Mouse (Mus musculus) ovary, postnatal 36 days (tissue): ENCODE measurements around the gene Spata2.

ENCODE experiments used
- DNase-seq: peaks from one replicate; pipeline ENCODE4 v3.0.0; 2022; ENCODE audit warnings: low spot score, mixed read lengths

The Spata2 gene

DNA sequence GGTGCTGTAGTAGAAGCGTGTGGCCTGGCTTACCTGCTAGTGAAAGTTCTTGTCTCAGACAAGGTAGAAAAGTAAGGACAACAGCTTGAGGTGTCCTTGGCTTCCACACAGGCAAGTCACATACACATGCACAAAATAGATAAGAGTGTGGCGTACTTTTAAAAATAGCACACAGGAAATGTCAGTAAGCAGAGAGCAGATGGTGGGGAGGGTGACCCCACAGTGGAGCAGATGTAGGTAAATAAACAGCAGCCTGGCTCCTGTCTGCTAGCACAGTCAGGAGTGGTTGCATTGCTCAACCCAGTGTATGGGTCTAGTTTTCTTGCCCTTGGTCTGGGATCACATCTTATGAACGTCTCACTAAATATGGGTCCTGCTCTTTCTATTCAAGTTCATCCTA, 17.8 kb upstream of the Spata2 start:
- no peak for DNase-seq

DNA sequence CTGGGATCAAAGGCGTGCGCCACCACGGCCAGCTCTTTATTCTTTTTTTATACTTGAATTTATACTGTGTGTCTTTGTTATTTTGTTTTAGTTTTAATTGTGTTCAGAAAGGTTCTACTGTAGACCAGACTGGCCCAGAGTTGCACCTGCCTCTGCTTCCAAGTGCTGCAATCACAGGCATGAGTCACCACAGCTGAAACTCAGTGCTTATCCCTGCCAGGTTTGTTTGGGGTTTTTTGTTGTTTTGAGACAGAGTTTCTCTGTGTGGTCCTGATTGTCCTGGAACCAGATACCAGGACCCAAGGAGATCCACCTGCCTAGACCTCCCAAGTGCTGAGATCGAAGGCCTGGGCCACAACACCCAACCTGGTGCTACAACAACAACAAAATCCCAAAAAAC, 15.9 kb upstream of the Spata2 start:
- no peak for DNase-seq

DNA sequence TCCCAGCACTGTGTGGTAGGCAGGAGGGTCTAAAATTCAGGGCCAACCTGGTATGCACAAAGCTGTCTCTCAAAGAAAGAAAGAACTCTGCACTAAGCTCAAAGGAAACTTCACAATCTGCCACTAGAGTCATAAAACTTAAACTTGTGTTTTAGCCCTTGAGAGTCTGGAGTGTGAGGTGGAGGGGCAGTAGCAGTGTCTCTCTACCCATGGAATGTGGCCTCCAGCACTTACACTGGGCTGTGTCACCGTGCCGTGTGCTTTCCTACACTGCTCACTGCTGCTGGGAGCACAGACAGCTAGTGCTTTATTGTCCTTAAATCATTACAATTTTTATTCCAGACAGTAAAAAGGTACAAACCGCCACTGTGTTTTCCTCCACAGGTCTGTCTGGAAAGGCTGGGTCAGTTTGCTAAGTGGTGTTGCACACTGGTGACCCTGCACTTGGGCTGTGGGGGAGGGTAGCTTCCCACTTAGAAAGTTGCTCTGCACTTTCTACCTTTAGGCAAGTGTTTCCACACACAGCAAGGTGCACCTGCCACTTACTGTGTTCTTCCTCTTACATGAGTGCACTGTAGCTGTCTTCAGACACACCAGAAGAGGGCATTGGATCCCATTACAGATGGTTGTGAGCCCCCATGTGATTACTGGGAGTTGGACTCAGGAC, 15.2 kb upstream of the Spata2 start:
- no peak for DNase-seq

DNA sequence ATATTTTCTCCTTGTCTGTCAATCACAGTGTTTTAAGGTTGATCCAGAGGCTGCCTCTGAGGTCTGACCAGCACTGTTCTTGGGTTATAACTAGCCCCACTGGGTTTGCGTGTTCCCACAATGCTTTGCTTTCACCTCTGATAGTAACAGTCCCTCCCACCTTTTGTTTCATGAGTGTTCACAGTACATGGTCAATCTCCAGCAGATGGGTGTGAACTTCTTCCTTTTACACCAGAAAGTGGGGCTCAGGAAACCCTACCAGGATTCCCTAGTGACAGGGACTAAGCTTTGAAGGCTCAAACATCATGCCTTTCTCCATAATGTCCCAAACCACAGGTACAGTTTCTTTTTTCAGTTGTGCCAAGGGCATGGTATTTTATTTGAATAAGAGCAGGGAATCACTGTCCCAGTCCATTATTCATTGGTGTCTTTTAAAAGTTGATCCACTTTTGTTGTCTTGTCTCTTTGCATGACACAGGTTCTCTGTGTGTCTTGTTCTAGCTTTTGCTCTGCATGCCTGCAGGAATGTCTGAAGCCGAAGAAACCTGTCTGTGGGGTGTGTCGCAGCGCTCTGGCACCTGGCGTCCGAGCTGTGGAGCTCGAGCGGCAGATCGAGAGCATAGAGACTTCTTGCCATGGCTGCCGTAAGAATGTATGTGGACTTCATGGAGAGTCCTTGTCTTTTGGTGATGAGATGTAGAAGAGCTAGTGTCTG, 14.0 kb upstream of the Spata2 start:
- DNase-seq: no peak

DNA sequence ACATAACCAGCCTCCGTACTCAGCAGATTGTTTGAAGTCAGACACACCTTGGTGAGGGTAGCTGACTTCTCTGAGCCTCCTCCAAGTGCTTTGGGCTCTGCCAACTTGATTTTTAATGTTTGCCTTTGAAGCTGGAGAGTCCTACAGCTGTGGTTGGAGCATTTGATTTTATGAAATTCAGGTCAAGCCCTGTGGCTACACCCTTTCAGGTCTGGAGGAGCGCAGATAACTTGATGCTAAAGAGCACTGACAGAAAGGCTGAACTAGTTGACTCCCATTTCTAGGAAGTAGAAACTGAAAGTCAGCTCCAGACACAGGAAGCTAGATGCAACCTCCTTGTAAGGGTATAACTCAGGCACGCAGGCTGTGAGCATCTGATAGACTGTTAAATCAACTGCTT, 12.4 kb upstream of the Spata2 start:
- no peak for DNase-seq

DNA sequence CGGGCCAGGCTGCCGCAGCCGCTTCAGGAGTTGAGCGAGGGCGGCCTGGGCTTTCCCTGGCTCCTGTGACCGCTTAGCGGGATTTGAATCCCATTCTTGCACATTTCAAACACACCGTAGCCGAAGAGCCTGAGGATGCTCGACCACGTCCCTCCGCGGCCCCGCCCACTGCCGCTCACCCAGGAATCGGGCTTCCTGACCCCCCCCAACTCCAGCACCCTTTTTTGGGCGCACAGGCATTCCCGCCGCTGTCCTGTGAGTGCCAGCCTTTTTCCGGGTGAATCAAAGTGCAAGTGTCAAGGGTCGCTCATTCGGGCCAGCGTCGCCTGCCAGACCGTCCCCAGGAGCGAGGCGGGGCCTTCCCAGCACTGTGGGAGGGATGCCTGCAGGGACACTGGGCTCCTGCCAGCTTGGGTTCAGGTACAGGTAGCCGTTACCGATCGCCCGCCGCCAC, 11.2 kb upstream of the Spata2 start:
- DNase-seq: peak; percentile 57

DNA sequence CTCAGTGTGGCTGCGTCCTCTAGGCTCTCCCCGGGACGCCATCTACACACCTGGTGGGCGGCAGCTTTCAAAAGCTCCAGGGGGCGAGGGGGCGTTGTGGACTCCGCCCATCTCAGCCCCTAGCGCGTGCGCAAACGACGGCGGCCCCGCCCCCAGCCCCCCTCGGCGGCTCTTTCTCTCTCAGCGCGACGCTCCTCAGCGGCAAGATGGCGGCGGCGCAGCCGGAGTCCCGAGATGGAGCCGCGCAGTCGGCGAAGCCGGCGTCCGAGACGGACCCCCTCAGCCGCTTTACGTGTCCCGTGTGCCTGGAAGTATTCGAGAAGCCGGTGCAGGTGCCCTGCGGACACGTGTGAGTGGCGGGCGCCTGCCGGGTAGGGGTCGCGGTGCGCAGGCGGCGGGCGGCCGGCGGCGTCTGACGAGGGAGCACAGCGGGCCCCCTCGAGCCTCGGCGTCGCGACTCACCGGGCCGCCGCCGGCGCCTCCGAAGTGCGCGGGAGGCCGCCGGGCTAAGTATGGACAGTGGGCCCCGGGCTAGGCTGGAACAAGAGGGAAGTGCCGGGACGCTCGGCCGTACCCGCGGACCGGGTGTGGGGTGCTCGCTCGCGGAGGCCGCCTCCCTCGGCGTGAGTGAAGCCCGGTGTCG, 10.7 kb upstream of the Spata2 start:
- DNase-seq: peak; percentile 87

DNA sequence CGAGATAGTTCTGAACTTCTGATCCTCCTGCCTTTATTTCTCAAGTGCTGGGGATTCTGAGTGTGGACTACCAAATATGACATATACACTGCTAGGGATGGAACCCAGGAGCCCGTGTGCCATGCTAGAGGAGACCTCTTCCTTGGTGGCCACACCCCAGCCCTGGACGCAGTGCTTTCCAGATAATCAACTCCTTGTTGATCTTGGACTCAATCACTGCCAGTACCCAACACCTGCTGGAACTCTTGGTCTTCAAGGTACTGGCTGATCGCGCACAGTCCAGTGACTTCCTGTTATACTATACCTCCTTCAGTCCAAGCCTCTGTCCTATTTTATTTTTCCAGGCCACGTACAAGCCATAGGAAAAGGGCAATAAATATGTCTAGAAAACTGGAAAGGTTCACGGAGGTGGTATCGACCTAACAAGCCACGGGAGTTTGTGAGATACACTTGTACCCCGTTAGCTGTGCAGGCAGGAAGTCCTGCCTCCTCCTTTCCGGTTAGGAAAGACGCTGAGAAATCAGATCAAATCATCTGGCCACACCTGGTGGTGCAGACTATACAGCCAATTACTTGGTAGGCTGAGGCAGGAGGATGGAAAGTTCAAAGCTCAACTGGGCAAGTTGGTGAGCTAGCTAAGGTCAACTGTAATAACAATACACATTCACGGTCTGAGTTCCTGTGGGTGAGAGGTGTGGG, 10.0 kb upstream of the Spata2 start:
- no peak for DNase-seq

DNA sequence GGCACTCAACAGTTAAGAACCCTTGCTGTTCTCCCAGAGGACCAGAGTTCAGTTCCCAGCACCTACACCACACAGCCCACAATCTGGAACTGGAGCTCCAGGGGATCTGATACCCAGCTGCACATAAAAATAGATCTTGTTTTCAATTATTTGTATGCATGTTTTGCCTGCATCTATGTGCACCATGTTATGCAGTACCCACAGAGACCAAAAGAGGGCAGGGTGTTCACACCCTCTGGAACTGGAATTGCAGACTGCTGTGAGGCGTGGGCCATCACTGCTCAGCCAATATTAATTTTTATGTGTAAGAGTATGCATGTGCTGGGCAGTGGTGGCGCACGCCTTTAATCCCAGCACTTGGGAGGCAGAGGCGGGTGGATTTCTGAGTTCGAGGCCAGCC, 4.6 kb upstream of the Spata2 start:
- no peak for DNase-seq

DNA sequence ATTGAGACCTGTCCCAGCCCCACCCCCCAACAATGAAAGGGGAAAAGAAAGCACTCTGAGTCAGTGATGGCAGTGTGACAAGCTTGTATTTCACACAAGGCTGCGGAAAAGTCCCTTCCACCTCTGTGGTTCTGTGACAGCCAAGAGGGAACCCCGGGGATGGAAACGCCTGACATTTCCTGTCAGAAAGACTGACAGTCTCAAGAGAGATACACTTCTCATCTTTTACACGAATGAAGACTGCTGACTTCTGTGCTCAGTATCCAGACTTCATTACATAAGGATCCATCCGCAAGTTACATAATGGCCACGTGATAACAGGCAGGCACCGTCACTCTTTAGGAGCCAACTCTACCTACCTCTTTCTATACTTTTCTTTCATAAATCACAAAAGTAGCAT, 3.8 kb upstream of the Spata2 start:
- no peak for DNase-seq

DNA sequence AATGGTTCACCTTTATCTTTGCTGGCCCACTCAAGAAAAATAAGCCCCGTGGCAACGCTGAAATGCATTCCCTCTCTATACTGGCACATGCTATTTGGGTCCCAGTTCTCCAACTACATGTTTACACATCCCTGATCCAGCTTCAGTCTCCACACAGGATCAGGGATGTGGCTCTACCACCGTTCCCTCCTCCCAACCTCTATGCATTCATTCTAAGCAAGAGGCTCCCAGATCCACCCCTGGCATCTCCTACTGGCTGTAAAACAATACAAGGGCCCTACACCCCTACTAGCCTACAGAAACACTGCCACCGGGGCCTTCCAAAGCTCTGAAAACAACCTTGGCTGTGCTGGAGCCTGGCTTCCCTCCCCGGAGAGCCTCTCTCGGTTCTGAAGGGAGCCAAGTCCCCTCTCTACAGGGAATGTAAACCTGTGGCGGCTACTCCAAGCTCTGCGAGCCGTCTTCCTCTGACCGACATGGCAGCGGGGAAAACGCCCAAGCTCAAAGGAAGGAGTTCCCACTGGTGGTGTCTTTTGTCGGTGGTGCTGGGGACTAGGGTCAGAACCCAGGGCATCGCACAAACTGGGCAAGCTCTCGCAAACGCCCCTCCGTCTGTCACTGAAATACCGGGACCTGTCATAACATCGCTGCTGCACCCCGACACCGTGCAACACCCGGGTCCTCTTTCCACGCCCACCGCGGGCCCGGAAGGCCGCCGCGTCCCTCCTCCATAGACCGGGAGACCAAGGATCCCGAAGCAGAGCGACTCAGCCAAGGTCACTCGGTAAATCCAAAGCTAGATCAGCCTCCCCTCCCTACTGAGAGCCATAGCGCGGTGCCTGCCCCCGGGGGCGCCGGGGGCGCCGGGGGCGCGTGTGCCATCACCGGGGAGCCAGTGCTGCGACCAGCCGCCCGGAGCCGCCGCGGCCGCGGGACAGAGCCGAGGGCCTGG, 654 bp downstream of the Spata2 start, which contains the start of gene Rnf114:
Gene Rnf114 (plus strand): TSS at position 889 of the 952 bp plus-strand sequence.
- DNase-seq: peak; percentile 51

DNA sequence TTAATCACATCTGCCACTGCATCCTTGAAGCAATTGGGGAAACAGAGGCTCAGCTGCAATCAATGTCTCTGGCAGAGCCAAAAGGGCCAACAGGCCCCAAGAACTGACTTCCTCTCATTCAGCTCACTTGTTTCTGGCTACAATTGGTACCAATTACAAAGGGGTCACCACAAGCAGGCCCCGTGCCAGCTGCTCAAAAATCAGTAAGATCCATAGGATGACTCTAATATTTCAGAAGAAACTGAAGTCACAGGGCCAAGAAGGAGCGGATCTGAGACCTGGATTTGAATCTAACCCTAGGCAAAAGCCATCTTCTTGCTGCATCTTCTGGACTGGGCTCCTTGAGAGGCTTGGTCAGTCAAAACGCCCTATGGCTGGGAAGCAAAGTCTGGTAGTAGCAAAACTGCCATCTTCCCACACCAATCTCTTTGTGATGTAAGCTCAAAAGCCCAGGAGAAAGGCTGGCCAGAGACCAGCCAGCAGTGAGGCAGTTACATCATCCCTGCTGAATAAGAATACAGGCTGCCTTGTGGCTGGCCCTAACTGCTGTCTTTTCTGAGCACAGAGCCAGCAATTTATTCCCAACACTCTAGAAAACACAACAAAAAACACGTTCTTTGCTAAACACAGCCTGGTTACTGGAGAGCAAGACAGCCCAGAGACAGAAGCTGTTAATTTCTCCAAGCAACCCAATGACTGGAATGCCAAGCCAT, 1.7 kb downstream of the Spata2 start:
- no peak for DNase-seq

DNA sequence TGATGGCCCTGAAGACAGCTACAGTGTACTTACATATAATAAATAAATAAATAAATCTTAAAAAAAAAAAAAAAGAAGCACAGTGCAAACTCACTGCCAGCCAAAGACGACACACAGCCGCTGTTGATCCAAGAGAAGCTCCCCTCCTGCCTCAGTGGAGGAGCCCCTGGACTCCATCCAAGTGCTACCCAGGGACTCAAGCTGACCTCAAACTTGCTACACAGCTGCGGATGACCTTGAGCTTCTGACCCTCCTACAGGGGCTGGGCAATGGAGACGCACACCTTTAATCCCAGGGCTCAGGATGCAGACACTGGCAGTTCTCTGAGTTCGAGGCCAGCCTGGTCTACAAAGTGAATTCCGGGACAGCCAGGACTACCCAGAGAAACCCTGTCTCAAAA, 4.7 kb downstream of the Spata2 start:
- no peak for DNase-seq

DNA sequence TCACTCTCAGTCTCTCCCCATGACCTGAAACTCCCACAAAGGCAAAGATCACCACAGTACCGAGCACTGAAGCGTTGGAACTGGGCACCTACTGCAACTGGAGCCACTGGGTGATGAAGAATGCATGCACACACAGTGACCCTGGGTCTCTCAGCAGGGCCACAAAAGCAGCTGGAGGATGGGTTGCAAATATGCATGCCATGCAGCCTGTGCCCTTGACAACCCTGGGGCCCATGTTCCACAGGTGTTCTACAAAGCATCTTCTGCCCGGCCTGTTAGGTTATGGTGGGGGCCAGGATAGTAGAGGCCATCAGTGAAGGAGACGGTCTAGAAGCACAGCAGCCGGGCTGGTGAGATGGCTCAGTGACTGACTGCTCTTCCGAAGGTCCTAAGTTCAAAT, 5.1 kb downstream of the Spata2 start:
- no peak for DNase-seq

DNA sequence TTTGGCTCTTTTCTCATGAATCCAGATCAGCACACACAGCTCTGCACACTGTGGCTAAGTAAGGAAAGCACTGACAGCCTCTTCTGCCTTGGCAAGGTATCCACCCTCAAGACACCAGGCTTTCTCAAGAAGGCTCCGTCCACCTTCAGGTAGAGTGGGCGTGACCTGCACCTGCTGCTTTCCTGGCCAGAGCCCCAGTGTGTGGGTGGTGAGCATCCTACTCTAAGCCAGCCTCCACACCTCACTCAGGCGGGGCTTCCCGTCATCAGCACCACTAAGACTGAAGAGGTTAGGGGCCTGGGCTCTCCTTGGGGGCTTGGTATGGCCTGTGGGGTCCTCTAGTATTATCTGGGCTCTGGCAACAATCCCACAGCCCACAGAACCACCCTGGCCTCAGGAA, 6.1 kb downstream of the Spata2 start:
- no peak for DNase-seq

DNA sequence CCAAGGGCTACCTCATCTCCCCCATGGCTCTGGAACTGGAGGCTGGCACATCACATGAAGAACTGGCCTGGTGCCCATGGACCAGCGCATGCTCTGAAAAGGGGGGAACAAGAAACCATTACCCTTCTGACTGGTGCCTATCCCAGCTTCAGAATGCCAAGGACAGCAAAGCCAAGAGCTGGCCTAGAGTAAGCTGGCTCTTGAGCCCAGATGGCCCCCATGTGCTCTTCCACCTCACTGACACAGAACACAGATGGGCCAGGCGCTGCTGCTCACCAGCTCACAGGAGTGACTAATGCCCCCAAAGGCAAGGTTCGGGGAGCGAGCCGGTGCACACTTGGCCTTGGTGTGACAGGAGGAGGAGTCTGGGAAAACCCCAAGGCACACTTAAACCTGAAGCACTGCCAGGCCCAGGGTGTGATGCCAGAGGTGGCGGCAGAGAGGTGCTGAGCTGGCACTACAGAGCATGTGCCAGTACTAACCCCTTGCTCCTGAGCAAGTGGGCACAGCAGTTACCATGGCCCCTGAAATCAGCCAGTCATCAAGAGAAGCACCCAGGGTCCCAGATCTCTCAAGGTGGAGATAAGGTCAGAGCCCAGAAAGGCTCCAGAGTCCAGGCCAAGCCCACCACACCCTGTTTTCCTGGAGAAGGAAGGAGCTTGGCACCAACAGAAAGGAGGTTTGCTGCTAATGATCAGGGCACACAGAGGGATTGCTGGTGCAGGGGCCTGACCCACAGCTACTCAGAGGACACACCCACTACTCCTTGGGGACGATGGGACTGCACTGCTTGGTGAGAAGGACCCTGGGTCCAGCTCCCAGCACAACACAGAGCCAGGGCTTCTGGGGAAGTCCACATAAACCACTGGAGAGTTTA, 6.9 kb downstream of the Spata2 start:
- DNase-seq: peak; percentile 43

DNA sequence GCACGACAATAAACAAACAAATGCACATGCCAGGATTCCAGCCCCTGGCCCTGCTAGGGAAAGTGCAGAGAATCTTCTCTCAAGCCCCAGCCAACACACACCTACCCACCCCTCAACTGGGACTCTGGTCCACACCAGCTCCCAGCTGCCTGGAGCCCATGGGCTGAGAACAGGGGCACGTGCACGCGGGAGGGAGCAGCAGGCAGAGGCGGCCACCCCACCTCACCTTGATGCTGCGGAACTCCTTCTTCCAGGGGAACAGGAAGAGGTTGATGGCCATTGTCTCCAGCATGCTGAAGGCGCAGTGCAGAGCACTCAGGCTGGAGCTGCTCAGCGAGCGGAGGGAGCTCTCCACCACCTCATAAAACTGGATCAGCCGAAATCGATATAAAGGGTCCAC, 7.8 kb downstream of the Spata2 start:
- no peak for DNase-seq

DNA sequence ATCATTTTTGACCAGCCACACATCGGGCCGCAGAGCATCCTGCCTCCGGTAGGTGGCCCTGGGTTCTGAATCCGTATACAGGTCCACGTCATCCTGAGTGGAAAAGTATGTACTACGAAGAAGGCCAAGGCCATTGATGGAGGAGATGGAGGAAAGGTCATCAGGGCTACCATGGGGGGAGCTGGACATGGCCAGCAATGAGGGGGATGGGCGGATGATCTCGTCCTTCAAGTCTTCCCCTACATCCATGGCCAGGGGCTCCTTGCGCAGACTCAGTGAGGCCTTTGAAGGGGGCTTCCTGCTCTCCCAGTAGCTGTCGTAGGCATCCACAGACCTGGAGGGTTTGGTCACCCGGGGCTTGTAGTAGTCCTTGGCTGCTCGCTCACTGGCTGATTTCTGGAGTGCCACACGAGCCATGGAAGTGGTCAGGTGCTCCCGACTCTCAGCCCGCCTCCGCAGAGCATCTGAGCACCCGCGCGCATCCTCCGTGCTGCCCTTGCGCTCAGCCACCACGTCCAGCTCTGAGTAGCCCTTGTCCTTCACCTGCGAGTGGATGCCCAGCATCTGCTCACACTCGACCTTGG, 8.8 kb downstream of the Spata2 start:
- DNase-seq: no peak

DNA sequence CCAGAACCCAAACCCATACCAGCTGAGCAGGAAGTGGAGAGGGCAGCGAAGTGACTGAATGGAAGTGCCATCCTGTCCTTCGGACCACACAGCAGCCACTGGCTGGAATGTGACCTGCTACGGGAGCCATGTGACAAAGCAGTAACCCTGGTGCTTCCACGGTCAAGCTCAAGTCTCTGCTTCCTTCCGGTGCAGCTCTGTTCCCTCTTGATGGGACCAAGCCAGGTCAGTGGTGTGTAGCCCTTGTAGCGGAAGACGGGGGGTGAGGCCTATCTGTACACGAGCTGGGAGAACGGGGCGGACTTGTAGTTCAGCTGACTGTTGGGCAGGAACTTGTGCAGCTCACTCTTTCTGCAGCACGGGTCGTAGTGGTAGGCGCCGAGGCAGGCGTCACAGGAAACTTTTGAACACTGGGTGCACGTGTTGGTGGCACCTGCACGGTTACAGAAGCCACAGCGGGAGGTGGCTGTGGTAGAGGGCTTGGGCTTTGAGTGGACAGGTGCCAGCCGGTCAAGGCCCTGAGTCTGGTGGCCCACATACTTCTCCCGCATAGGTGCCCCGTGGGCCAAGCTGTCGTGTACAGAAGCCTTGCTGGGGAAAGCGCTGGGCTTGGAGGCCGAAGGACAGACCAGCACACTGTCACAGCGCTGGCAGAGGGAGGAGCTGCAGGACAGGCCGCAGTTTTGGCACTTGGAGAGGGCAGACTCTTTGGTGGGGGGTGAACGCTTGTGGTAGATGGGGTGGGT, 9.4 kb downstream of the Spata2 start:
- DNase-seq: no peak
